8 mouse cellular contexts compared by ENCODE assay signal in genomic region chr6:125164672-125165327, GRCm38 (mm10). TPM values are rescaled to one million over a fixed set of nuclear protein-coding genes. Genes with fewer than 3 reads are reported as not detected.
DNase-seq lines count a peak whose midpoint lies in the region; ATAC-seq lines count a peak whose summit lies in the region.

No protein-coding gene starts in this region.

- H3K27ac ChIP-seq in liver, embryonic 15.5 days (replicated peaks): peak overlapping the region; percentile 91

- H3K27me3 ChIP-seq in liver, embryonic 15.5 days: no peaks in the 10 kb centered on the region

- peaks cover 84% of the 10 kb centered on the region for H3K4me1 ChIP-seq in liver, embryonic 15.5 days (replicated peaks)

- DNase-seq in 3134 (ENCODE audit: extremely low read depth, insufficient read length, low spot score): peak; percentile 69
- peak; percentile 86 for DNase-seq in NIH3T3 (ENCODE audit: low read depth)
- peak; percentile 88 for DNase-seq in embryo, embryonic 10 days (ENCODE audit: low spot score)
- DNase-seq in heart, adult 18-20 months: peak; percentile 64 to 76
- peak; percentile 68 for DNase-seq in kidney, adult 18-20 months
- peak; percentile 30 to 51 for DNase-seq in natural killer cell, adult 2 months (ENCODE audit: low spot score in 2 of 2)
- peak; percentile 74 for DNase-seq in thymus, postnatal 14 days

- H3K4me2 ChIP-seq in liver, embryonic 15.5 days: peak overlapping the region; percentile 95

- no peaks in the 10 kb centered on the region for H3K9me3 ChIP-seq in liver, embryonic 15.5 days (replicated peaks)

- peak overlapping the region; percentile 85 for H3K9ac ChIP-seq in liver, embryonic 15.5 days

- ATAC-seq in liver, embryonic 15.5 days (ENCODE audit: insufficient read depth): peak; percentile 27; the same call in 1 of the 2 replicates

- H3K36me3 ChIP-seq in liver, embryonic 15.5 days (replicated peaks): peaks cover 70% of the 10 kb centered on the region

- WGBS in liver, embryonic 15.5 days (ENCODE audit: insufficient replicate concordance): under 1% methylated on average over 39 of the region's 39 CpGs

- peak overlapping the region; percentile 88 for H3K4me3 ChIP-seq in liver, embryonic 15.5 days (replicated peaks)

RNA-seq across cellular contexts. Expression of gene Gapdh, which starts 1.5 kb away (rescaled TPM):
- 1,000 to 10,000 TPM; 4,422 to 5,568 TPM for total RNA-seq in heart, adult 18-20 months (2021)
- 1,016 and 1,025 TPM in 2 replicates for polyA plus RNA-seq in liver, embryonic 15.5 days (2015; fragmentation: Nextera tagmentation; extraction: Ambion mirVana)

RNA-seq across cellular contexts. Expression of gene Iffo1, which starts 19.8 kb away (rescaled TPM):
- total RNA-seq in heart, adult 18-20 months (2021): 1 to 10 TPM; 5.0 to 5.9 TPM
- 4.3 and 5.2 TPM in 2 replicates for polyA plus RNA-seq in liver, embryonic 15.5 days (2015; fragmentation: Nextera tagmentation; extraction: Ambion mirVana)

RNA-seq across cellular contexts. Expression of gene Ncapd2, which starts 26.7 kb away (rescaled TPM):
- 10 to 100 TPM; 12.2 to 15.6 TPM for total RNA-seq in heart, adult 18-20 months (2021)
- 93.2 and 109 TPM in 2 replicates for polyA plus RNA-seq in liver, embryonic 15.5 days (2015; fragmentation: Nextera tagmentation; extraction: Ambion mirVana)

RNA-seq across cellular contexts. Expression of gene Mrpl51, which starts 26.8 kb away (rescaled TPM):
- 100 to 1,000 TPM; 316 to 366 TPM for total RNA-seq in heart, adult 18-20 months (2021)
- 145 and 160 TPM in 2 replicates for polyA plus RNA-seq in liver, embryonic 15.5 days (2015; fragmentation: Nextera tagmentation; extraction: Ambion mirVana)

RNA-seq across cellular contexts. Expression of gene Nop2, which starts 33.1 kb away (rescaled TPM):
- total RNA-seq in heart, adult 18-20 months (2021): 10 to 100 TPM; 19.2 to 20.1 TPM
- polyA plus RNA-seq in liver, embryonic 15.5 days (2015; fragmentation: Nextera tagmentation; extraction: Ambion mirVana): 32.1 and 33.5 TPM in 2 replicates

Comparison
In these comparisons a context has a peak if more than half of its experiments do, and no peak if none do; other contexts are left out.
1. Peak in every context shown above with its lines: DNase-seq, ATAC-seq, H3K4me3 ChIP-seq and H3K27ac ChIP-seq.